Mouse (Mus musculus): Measurements from ENCODE around the gene Pcdh15. TPM values are rescaled to one million over a fixed set of nuclear protein-coding genes. Genes with fewer than 3 reads are reported as not detected.
A peak's percentile ranks its signal among the peaks of the same experiment; 100 is the strongest.

Pcdh15 gene
- total RNA-seq (2021), result under 1 TPM; 0.05 to 0.15 TPM
- long read RNA-seq, experiment 1, result 0 reads
- long read RNA-seq, experiment 2, result 0 reads

DNA sequence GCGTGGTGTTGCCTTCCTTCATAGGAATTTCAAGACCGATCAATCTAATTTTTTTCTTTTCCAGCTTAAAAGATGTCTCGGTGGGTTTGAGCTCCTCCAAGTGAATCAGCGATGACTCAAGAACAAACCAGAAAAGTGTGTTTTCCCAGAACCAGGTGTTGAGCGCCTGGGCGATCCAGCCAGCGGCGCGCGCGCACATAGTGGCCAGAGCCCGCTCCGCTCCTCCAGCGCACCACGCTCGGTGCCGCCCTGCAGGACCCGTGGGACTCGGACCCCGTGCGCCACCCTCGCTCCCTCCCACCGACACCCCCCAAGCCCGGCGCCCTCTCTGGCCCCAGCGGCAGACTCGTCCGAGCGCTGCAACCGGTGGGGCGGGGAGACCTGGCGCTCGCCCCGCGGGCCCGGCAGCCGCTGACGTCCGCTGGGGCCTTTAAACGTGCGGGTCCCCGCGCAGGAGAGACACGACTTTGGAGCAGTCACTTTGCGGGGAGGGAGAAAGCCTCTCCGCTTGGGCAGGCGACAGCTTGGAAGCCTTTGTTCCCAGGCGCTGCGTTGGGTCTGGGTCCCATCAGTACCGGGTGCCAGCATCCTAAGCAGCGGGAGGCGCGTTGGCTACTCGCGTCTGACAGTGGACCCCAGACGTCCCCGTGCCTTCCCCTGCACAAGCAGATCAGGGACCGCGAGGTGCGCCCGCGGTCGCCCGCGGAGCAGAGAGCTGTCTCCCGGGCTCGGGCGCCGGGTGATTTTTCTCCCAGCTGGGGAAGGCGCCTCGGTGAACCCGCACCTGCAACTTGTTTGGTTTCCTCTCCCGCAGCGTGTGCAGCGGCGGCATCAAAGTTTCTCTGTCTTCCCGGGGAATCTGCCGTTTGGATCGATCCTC lies at the start of gene Pcdh15:
Gene Pcdh15, plus strand, starts transcription at position 377 of the 880 bp plus-strand sequence.
- intact Hi-C loops (cut with DNase I), result no loop called here

DNA sequence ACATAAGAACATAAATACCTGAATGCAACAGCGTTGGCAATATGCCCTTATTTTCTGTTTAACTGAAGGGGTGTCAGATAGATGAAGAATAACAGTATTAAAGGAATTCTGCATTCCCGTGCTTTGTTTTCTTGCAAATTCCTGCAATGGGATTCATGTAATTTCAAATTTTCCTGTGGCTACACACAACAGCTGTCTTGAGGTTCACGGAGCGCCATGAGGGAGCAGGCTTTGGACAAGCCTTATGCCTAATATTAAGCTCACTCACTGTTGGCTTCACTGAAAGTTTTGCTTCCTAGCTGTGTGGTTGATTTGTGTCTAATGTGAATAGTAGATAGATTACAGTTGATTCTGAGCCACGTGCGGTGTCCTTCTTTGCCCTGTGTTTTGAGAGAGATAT lies 47.1 kb upstream of the Pcdh15 start:
- intact Hi-C loops (cut with DNase I), result no loop called here
- DNase-seq, result no peak

More for the DNA sequence above, at the start of gene Pcdh15:
- DNase-seq, result no peak

DNA sequence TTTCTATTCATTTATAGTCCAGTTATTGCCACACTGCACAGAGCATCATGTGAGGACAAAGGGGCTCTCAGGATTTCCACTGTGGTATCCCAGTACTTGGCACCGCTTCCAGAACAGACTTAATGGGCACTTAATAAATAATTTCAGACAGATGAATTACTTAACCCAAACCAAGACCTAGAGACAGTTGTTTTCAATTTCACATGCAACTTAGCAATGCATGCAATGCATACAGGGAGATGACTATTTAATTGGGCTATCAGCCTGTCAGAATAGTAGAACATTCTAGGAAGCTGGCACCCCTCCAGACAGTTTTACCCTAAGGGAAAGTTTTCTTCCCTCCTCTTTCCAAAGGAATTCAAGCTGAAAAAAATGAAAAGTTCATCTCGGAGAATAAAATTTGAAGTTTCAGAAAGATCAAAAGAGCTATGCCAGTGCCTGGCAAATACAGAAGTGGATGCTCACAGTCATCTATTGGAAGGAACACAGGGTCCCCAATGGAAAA lies 39.4 kb upstream of the Pcdh15 start:
- DNase-seq, result no peak
- intact Hi-C loops (cut with DNase I), result no loop called here

DNA sequence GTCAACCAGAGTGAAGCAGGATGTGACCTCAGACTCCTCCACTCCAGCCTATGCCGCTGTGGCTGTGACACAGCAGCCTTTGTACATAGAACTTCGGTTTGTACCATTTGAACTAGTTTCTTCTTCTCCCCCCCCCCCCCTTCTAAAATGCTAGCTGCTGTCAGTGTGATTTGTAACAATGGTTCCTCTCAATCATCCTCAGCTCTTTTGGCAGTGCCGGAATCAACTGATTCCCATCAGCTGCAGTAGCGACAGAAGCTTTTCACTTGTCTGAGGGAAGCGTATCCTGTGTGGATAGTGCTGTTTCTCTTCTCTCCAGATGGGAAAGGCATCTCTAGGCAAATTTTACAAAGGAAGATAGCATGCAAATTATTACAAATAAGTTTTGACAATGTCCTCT lies 12.4 kb upstream of the Pcdh15 start:
- intact Hi-C loops (cut with DNase I), result no loop called here

DNA sequence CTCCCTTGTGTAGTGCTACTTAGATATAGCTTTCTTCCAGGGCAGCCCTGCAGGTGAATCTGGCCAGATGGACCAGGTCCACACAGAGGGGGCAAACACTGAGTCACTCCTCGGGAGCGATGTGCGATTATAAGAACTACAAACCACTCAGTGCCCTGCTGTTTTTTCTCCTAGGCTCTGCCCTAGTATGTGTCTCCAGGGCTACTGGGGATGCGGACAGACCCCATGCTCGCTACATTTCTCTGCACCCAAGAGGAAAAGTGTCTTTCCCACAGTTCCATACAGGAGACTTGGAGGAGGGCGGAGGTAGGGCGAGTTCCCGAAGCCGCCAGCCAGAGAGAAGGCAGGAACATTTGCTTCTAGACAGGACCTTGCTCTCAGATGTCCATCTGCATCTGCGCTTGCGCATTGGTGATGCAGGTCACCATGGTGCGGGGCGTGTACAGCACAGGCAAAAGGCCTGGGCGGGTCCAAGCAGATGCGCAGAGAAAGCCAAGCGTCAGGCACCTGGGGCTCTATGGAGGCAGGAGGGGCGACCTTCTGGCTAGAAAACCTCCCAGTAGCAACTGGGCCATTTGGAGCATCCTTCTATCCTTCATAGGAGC lies 2.5 kb upstream of the Pcdh15 start:
- intact Hi-C loops (cut with DNase I), result no loop called here
- DNase-seq, result no peak

More for the DNA sequence above, 12.4 kb upstream of the Pcdh15 start:
- no peak for DNase-seq

DNA sequence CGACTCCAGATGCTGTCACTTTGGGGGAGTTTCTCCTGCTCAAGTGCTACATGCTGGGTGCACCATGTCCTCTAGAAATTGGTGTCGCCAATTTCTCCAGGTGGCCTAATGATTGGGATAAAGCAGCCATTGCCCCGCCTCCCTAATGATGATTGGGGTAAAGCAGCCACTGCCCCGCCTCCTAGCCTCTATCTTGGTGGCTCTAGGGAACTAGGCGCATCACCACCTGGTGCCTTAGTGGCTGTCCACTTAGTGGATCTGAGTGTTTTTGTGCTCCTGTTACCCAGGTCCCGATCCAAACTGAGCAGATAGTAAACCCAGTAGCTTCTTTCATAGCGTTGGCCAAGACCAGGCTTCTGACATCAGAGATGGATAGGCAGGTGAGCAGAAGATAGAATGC lies 2.0 kb upstream of the Pcdh15 start:
- no peak for DNase-seq
- intact Hi-C loops (cut with DNase I), result no loop called here

DNA sequence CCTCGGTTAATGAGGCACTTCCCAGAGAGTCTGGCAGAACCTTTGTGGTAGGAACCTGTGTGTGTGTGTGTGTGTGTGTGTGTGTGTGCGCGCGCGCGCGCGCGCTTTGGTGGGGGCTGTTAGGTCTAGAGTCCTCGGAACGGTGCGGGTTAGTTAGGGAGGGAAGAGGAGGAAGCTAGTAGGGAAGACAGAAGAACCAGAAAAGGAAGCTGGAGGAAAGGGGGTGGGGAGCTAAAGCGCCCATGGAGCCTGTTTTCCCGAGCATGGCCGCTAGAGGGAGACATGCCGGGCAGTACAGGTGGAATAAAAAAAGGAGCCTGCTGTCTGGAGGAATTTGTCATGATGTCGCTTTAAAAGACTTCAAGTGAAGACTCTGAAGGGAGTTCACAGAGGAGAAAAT lies 1.2 kb upstream of the Pcdh15 start:
- intact Hi-C loops (cut with DNase I), result no loop called here
- DNase-seq, result peak; percentile 18 to 24

DNA sequence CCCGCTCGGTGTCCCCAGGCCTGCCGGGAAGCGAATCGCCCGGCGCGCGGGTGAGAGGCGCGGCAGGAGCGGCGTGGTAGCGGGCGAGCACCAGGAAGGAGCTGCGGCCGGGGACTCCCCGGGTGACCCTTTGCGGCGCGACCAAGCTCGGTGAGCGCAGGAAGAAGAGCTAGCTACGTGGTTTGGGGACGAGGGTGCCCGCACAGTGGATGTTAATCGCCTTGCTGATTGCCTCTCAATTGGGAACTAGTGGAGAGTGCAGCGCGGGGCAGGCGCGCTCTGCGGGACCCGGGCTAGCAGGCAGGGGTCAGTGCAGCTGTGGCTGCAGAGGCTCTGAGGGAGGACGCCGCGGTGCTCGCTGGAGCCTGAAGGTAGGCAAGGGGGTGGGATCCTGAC lies 702 bp downstream of the Pcdh15 start:
- no peak for DNase-seq
- intact Hi-C loops (cut with DNase I), result no loop called here

DNA sequence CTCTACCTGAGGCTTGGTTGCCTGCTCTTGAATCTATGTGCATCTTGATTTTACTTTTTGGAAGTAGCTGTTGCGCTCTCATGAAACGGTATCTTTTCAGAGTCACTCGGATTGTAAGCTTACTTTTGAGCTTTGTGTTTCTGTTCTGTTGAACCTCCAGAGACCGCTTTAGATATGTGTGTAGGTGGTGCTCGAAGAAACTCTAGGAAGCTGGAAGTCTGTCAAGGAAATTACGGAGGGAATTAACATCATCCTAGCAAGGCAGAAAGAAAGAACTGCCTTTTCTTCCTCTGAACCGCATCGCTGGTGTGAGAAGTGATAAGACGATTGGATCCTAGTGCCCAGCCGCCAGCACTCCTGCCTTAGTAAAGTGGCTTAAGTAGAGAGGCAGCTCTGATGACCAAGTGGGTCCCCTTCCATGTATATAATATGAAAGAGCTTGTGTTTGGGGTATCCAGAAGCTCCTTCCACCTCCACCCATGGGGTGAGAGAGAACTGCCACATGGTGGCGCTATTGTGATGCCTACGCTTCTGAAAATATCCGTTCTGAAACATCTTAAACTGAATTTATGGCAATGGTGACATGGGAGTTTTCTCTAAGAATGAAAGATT lies 4.3 kb downstream of the Pcdh15 start:
- intact Hi-C loops (cut with DNase I), result no loop called here

DNA sequence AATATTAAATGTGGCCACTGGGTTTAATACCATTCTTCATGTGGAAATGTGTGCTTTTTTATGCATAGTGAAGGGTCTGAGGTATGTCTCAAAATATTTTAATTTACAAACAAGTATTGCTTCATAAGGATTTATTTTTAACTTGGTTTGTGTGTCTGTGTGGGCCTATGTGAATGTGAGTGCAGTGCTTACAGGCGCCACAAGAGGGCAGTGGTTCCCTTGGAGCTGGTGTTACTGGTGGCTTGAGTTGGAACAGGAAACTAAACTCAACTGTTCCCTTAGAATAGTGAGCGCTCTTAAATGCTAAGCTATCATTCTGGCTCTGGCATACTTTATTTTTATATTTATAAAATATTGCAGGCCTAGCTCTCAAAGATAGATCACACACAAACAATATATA lies 6.8 kb downstream of the Pcdh15 start:
- intact Hi-C loops (cut with DNase I), result no loop called here
- DNase-seq, result no peak

More for the DNA sequence above, 4.3 kb downstream of the Pcdh15 start:
- DNase-seq, result no peak

DNA sequence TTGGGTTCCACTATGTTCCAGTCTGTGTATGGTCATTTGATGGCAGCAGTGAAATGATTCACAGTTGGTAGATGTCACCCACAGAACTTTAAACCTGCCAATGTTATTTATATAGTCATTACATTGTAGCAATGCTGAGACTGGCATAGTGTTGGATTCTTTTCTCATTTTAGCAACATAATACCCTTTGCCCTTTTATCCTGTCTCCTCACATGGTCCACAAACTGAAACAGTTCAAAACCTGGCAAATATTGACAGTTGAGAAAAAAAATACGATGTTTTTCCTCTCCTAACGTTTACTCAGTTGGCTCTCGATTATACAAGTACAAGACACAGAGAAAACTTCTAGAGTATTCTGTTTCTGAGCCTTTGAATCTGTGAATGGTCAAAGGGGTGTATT lies 38.8 kb downstream of the Pcdh15 start:
- intact Hi-C loops (cut with DNase I), result no loop called here
- DNase-seq, result no peak

DNA sequence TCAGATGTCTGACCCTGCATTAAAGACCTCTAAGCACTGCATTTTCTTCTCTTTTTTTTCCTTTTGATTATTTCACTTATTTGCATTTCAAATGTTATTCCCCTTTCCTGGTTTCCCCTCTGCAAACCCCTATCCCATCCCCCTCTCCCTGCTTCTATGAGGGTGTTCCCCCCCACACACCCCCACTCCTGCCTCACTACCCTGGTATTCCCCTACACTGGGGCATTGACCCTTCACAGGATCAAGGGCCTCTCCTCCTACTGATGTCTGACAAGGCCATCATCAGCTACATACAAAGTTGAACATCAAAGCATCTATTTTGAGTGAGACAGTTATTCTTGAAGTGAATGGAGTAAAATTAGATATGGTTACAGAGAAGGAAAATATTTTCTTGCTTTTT lies 48.4 kb downstream of the Pcdh15 start:
- DNase-seq, result no peak
- intact Hi-C loops (cut with DNase I), result no loop called here

DNA sequence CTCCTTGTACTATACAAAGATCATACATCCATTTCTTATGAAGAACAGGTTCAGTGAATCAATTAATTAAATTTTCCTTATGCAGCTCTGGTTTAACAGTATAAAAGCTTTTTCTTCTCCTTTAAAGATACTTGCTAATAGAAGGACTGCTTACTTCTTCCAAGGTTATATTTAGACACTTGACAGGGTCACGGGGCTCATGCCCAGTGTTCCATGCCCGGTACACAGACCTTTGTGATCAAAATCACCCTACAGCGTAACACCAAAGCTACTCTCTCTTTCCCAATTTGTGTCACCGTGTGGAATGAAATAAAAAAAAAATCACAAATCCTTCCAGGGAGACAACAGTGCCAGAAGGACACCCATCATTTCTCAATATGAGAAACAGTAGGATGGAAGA lies 48.8 kb downstream of the Pcdh15 start:
- intact Hi-C loops (cut with DNase I), result no loop called here
- no peak for DNase-seq

DNA sequence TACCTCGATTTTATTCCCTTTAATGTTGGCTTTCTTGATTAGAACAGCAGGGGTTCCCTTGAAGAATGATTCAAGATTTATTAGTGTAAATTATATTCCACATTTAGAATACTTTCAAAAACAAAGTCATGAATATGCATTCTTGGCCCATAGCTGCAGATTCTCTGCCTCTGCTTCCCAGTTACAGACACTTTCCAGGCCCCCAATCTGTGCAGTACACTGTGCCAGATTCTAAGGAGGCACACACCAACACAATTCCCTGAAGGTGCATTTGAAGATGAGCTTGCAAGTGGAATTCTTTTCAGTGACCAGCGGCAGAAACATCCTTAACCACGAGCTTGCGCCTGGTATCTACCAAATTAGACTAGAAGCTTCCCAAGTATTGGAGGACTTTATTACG lies 55.4 kb downstream of the Pcdh15 start:
- intact Hi-C loops (cut with DNase I), result no loop called here
- DNase-seq, result no peak

DNA sequence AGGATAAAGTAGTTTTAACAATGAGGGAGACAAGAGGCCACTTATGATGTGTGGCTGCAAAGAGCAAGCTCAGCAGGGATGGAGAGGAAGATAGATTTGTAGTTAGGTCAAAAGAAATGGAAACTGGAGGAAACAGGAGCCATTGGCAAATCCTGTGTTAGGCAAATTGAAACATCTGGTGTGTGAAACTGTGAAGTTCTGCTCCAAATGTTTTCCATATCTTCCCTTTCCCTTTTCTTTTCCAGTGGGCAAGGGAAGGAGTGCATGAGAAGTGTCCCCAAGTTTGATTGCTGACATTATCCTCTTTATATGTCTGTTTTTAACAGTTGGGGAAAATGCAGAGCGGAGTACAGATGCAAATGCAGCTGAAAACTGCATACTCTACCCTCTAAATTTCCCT lies 62.6 kb downstream of the Pcdh15 start:
- intact Hi-C loops (cut with DNase I), result no loop called here
- DNase-seq, result no peak

DNA sequence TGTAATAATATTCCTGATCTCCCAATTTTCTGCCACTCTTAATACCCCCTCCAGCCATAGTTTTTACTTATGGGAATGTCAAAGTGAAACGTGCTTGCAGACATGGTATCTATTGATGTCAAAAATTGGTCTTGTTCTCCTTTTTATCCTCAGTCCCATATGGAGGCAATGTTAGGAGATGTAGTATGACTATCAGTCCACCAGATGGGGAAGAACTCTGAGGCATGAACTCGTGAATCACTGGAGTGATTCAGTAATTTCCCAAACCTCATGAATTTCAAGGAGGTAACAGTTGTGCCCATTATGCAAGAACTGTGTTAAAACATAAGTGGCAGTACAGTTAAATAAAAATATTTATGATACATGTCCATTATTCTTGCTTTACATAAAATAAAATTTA lies 116.9 kb downstream of the Pcdh15 start:
- no peak for DNase-seq
- intact Hi-C loops (cut with DNase I), result no loop called here

DNA sequence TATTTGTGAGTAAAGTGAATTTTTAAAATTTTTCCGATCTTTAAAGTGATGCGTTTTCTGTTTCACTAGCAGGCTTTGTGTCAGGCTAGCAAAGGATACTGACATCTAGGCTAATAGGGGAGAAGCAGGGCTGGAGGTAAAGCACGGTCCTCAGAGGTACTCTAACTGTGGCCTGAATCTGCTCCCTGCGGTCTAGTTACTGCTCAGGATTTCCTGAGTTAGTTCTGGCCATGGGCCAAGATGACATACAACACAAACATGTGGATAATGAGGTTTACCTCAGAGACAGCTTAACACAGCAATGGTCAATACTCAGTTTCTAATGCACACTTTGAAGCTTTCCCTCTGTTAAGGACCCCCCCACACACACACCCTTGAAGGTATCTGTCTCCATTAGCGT lies 143.2 kb downstream of the Pcdh15 start:
- no peak for DNase-seq
- intact Hi-C loops (cut with DNase I), result no loop called here

DNA sequence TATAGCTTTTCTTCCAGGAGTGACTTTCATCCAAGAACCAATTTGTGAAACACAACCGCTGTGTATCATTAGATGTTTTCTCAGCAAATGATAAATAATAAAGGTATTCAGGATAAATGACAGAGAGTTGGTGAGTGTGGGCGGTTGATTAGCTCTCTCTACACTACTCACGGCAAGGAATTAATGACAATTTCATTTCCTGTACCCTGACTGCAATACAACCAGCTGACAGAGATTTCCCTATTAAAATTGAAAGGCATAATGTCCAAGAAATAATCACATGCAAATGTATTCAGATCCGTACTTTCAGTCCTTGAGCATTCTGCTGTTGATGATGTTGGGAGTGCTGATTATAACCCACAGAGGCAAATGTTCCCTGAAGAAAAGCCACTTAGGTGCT lies 181.3 kb downstream of the Pcdh15 start:
- DNase-seq, result no peak
- intact Hi-C loops (cut with DNase I), result no loop called here

DNA sequence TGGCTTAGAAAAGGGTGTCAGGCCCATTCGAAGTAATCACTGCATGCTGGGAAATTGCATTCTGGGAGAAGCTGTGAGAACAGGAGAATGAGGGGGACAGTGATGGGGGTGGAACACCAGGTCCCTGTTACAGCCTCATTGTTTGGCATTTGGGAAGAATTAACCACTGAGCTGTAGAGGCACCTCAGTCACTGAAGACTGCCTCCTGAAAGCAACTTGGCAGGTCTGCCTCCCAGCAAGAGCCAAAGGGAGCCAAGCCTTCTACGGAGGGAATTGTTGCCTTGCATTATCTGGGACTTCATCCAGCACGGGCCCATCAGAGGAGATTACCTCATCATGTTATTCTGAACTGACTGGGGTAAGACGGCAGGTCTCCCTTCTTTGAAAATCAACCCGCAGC lies 197.3 kb downstream of the Pcdh15 start:
- intact Hi-C loops (cut with DNase I), result no loop called here
- no peak for DNase-seq

DNA sequence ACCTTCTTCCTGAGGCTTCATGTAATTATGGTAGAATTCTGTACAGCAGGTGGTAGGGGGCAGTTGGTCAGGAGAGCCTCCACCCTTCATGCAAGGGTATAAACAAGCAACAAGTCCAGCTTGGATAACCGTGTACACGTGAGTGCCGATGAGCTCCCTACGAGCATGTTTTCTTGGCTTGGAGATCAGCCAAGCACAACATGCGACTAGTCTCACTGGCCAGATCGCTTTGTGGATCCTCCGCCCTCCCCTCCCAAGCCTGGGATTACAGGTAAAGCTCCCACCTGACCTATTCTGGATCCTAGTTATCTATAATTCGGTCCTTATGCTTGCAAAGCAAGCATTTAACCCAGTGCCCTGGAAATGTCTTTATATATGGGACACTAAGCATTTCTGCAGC lies 202.8 kb downstream of the Pcdh15 start:
- DNase-seq, result no peak
- intact Hi-C loops (cut with DNase I), result no loop called here

DNA sequence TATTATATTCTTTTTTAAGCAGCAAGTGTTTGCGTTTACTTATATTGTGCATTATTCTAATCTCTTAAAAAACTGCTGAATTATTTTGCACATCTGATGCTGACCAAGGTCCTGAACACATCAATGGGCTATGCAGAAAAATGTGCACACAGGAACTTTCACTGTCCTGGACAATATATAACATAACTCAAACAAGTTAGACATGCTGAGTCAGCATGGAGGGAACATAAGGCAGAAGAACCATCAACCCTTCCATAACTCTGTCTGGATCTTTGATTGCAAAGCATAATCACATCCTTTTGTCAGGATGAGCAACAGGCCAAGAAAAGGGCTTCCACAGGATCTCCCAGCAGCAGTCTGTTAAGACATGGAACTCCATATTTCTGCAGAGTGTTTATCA lies 207.5 kb downstream of the Pcdh15 start:
- no peak for DNase-seq
- intact Hi-C loops (cut with DNase I), result no loop called here

DNA sequence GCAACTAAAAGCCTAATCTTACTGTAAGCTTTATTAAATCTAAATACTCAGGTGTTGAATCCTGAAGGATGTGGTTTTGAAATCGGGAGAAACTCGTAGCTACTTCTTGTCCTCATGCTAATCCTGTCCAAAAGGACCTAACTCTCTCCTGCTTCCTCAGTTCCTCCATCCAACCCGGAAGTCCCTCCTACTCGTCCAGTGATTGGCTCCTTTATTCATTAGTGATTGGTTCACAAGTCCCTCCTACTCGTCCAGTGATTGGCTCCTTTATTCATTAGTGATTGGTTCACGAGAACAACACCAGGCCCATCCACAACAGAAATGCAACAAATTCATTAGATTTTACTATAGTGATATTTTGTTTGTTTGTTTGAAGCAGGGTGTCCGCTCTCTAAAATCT lies 227.7 kb downstream of the Pcdh15 start:
- DNase-seq, result no peak
- intact Hi-C loops (cut with DNase I), result no loop called here

All from gastrocnemius, postnatal 36 days (tissue).